Mouse (Mus musculus) CH12.LX (cell line): ENCODE data around the gene Ccdc152. TPM values are rescaled to one million over a fixed set of nuclear protein-coding genes. Genes with fewer than 3 reads are reported as not detected.

Source experiments
- DNase-seq: peaks from one replicate; pipeline ENCODE4 v3.0.0-alpha.2; 2013; ENCODE audit errors: extremely low read depth
- H3K27ac ChIP-seq: 2 replicates; pipeline ENCODE4 v1.5.1; 2012; ENCODE audit warnings: low read depth, mild to moderate bottlenecking, control low read depth, moderate library complexity; ENCODE audit not compliant: insufficient read depth
- H3K27me3 ChIP-seq: replicated peaks from 2 replicates; pipeline ENCODE3; 2012; ENCODE audit warnings: inconsistent platforms
- H3K36me3 ChIP-seq, 2 experiments: replicated peaks in 1 of 2; 2 replicates each; pipeline versions ENCODE3 to v1.6.1; 2012; ENCODE audit warnings: inconsistent platforms in 1 of 2, low read length in 1 of 2, mild to moderate bottlenecking in 1 of 2, mixed read lengths in 1 of 2, moderate library complexity in 1 of 2; ENCODE audit not compliant: control insufficient read depth in 1 of 2, insufficient read depth in 1 of 2
- H3K4me1 ChIP-seq, 2 experiments: 2 replicates each; pipeline ENCODE4 v1.6.1; 2012; ENCODE audit warnings: inconsistent platforms in 1 of 2, moderate library complexity in 1 of 2; ENCODE audit not compliant: insufficient read depth in 2 of 2, control insufficient read depth in 1 of 2
- H3K4me2 ChIP-seq: 2 replicates; pipeline ENCODE4 v1.6.1; 2012; ENCODE audit warnings: low read depth, mild to moderate bottlenecking, control low read depth; ENCODE audit not compliant: poor library complexity, insufficient read depth, severe bottlenecking
- H3K4me3 ChIP-seq, 3 experiments: fragments of 150-350 bp in 1 of 3; sonication (generic) in 1 of 3; replicated peaks in 1 of 3; 2 replicates each; pipeline versions ENCODE3 to v1.5.1; 2011 to 2012; ENCODE audit warnings: low read depth in 2 of 3, low read length in 2 of 3, mild to moderate bottlenecking in 2 of 3, moderate library complexity in 2 of 3, control low read depth in 1 of 3, improper control_type of control experiment in 1 of 3, inconsistent platforms in 1 of 3, mixed read lengths in 1 of 3; ENCODE audit not compliant: poor library complexity in 1 of 3
- H3K79me2 ChIP-seq: replicated peaks from 2 replicates; pipeline ENCODE4 v1.6.1; 2012; ENCODE audit warnings: mild to moderate bottlenecking, moderate library complexity; ENCODE audit not compliant: control insufficient read depth, poor library complexity, insufficient read depth, severe bottlenecking; ENCODE audit errors: extremely low read depth
- H3K9ac ChIP-seq: 2 replicates; pipeline ENCODE4 v1.6.1; 2012; ENCODE audit warnings: low read depth, mild to moderate bottlenecking, control low read depth, moderate library complexity; ENCODE audit not compliant: insufficient read depth
- H3K9me3 ChIP-seq: replicated peaks from 2 replicates; pipeline ENCODE3; 2012; ENCODE audit warnings: low read length, inconsistent platforms, mixed read lengths
- BHLHE40 ChIP-seq: IDR thresholded peaks from 2 replicates; pipeline ENCODE4 v1.6.1; 2011; ENCODE audit warnings: mild to moderate bottlenecking, low read depth, low read length, improper control_type of control experiment
- CHD1 ChIP-seq: IDR thresholded peaks from 2 replicates; pipeline ENCODE4 v1.6.1; 2012; ENCODE audit warnings: low read depth, low read length, improper control_type of control experiment, inconsistent platforms
- CHD2 ChIP-seq: IDR thresholded peaks from 2 replicates; pipeline ENCODE4 v1.6.1; 2011; ENCODE audit warnings: low read length, improper control_type of control experiment
- CTCF ChIP-seq, 2 experiments: IDR thresholded peaks in 1 of 2; conservative IDR thresholded peaks in 1 of 2; 2 replicates each; pipeline ENCODE4 v1.5.1; 2011 to 2012; ENCODE audit warnings: low read depth in 2 of 2, low read length in 2 of 2, improper control_type of control experiment in 1 of 2, inconsistent platforms in 1 of 2, mild to moderate bottlenecking in 1 of 2, moderate library complexity in 1 of 2
- ELF1 ChIP-seq: IDR thresholded peaks from 2 replicates; pipeline ENCODE4 v1.6.1; 2014; ENCODE audit warnings: low read depth, mild to moderate bottlenecking, inconsistent platforms, low read length, improper control_type of control experiment
- EP300 ChIP-seq: IDR thresholded peaks from 2 replicates; pipeline ENCODE4 v1.6.1; 2011; ENCODE audit warnings: low read length, improper control_type of control experiment
- GABPA ChIP-seq: IDR thresholded peaks from 2 replicates; pipeline ENCODE4 v1.6.1; 2012; ENCODE audit warnings: low read depth, low read length, improper control_type of control experiment, inconsistent platforms; ENCODE audit not compliant: insufficient replicate concordance
- JUND ChIP-seq: conservative IDR thresholded peaks from 2 replicates; pipeline ENCODE4 v1.6.1; 2011; ENCODE audit warnings: low read depth, low read length, improper control_type of control experiment
- KAT2A ChIP-seq: IDR thresholded peaks from 2 replicates; pipeline ENCODE4 v1.6.1; 2012; ENCODE audit warnings: low read length, improper control_type of control experiment, inconsistent platforms; ENCODE audit not compliant: insufficient replicate concordance
- MAFK ChIP-seq: IDR thresholded peaks from 2 replicates; pipeline ENCODE4 v1.6.1; 2011; ENCODE audit warnings: low read length, improper control_type of control experiment; ENCODE audit not compliant: insufficient replicate concordance
- MAX ChIP-seq: IDR thresholded peaks from 2 replicates; pipeline ENCODE4 v1.6.1; 2011; ENCODE audit warnings: low read length, improper control_type of control experiment
- MEF2A ChIP-seq: IDR thresholded peaks from 2 replicates; pipeline ENCODE4 v1.6.1; 2014; ENCODE audit warnings: low read depth, mild to moderate bottlenecking, inconsistent platforms, low read length, improper control_type of control experiment, borderline replicate concordance
- PAX5 ChIP-seq: IDR thresholded peaks from 2 replicates; pipeline ENCODE4 v1.6.1; 2012; ENCODE audit warnings: low read length, inconsistent platforms, mixed read lengths
- POLR2AphosphoS2 ChIP-seq: IDR thresholded peaks from 2 replicates; pipeline ENCODE4 v1.6.1; 2011; ENCODE audit warnings: low read depth, low read length, improper control_type of control experiment
- RCOR1 ChIP-seq: conservative IDR thresholded peaks from 2 replicates; pipeline ENCODE4 v1.6.1; 2012; ENCODE audit warnings: low read depth, mild to moderate bottlenecking, inconsistent platforms, low read length, improper control_type of control experiment
- SIN3A ChIP-seq: IDR thresholded peaks from 2 replicates; pipeline ENCODE4 v1.6.1; 2012; ENCODE audit warnings: low read length, improper control_type of control experiment, inconsistent platforms
- SMC3 ChIP-seq: IDR thresholded peaks from 2 replicates; pipeline ENCODE4 v1.6.1; 2011; ENCODE audit warnings: low read depth, low read length, improper control_type of control experiment
- TCF12 ChIP-seq: IDR thresholded peaks from 2 replicates; pipeline ENCODE4 v1.6.1; 2014; ENCODE audit warnings: low read depth, mild to moderate bottlenecking, inconsistent platforms, low read length, improper control_type of control experiment
- ZMIZ1 ChIP-seq: IDR thresholded peaks from 2 replicates; pipeline ENCODE4 v1.6.1; 2012; ENCODE audit warnings: low read depth, mild to moderate bottlenecking, inconsistent platforms, low read length, improper control_type of control experiment
- dilution Hi-C: fragments of 300-500 bp; cut with MboI; formaldehyde crosslinking; loops from 2 replicates; pipeline ENCODE4 v1.14.3; 2020; ENCODE audit warnings: low sequenced_read_pairs; ENCODE audit not compliant: extremely low pct_unique_long_range_greater_than_20kb, extremely low pct_ligation_motif_present
- in situ Hi-C: fragments of 300-500 bp; cut with MboI; formaldehyde crosslinking; loops from 3 replicates; pipeline ENCODE4 v1.14.3; 2019; ENCODE audit warnings: low sequenced_read_pairs, low pct_ligation_motif_present, low pct_unique_long_range_greater_than_20kb, mixed read lengths
- polyA plus RNA-seq: library from polyadenylated mRNA; unstranded; fragments of >175 nt; gene quantifications from 2 replicates; pipeline ENCODE4 v1.2.1, GENCODE M21; 2012; ENCODE audit warnings: low read depth; ENCODE audit not compliant: insufficient read length
- total RNA-seq, 2 experiments: library from RNA; depleted of rRNA; stranded (reverse); fragments of 300-350 nt in 1 of 2; fragments of >200 nt in 1 of 2; gene quantifications; 2 replicates each; pipeline ENCODE4 v1.2.3; 2012 to 2014

Ccdc152 gene
- total and polyA plus RNA-seq, 3 experiments: 0.08 to 0.99 TPM; not detected in 1

DNA sequence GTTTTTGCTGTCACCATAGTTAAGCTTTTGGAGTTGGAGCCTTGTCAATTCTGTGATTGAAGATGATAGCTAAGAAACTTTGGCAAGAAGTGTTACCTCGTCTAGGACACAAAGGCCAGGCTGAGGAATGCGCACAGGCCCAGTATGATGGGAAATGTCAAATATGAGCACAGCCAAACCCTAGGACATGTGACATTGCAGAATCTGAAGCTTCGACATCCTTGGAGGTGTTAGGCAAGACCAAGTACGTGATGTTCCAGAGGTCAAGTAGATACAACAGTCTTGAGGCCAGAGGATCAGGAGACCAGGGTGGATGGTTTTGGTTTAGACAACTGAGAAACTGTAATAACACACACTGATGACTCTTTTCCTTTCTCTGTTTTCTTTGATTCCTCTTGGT lies 43.0 kb downstream of the Ccdc152 start:
- no peak for DNase-seq

DNA sequence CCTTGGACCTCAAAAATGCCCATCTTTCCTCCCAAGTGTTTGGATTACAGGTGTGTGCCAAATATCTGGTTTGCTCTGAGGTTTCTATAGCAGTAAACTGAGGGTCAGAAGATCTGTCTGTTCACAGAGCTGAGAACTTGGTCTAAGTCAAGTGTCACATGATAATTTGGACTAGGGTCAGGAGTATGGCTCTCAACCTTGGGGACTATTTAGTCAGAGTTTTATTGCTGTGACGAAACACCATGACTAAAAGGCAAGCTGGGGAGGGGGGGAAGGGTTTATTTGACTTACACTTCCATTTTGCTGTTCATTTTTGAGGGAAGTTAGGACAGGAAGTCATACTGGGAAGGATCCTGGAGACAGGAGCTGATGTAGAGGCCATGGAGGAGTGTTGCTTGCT lies 44.3 kb downstream of the Ccdc152 start:
- no peaks in the 10 kb centered on the region for H3K36me3 ChIP-seq
- no peaks in the 10 kb centered on the region for H3K27me3 ChIP-seq
- no peak overlapping the region for H3K4me3 ChIP-seq
- no peaks in the 10 kb centered on the region for H3K4me1 ChIP-seq
- no peak for DNase-seq
- H3K27ac ChIP-seq: no peak overlapping the region
- H3K9ac ChIP-seq: no peak overlapping the region
- no peak for TF ChIP-seq PAX5
- TF ChIP-seq RCOR1: no peak
- TF ChIP-seq EP300: no peak
- no peak for TF ChIP-seq CHD1
- TF ChIP-seq ZMIZ1: no peak
- TF ChIP-seq POLR2AphosphoS2: no peak
- no peak for TF ChIP-seq SMC3
- TF ChIP-seq, all 38 proteins: peak for 0
- Histone ChIP-seq H3K79me2 (no peaks in the 10 kb centered on the region), H3K9me3 (no peaks in the 10 kb centered on the region), H3K4me2 (no peak overlapping the region)
- in situ Hi-C loops: no loop called here
- dilution Hi-C loops: no loop called here

More for the DNA sequence above, 43.0 kb downstream of the Ccdc152 start:
- Histone ChIP-seq H3K9ac (no peak overlapping the region), H3K4me3 (no peak overlapping the region), H3K27ac (no peak overlapping the region), H3K36me3 (no peaks in the 10 kb centered on the region), H3K9me3 (no peaks in the 10 kb centered on the region), H3K4me2 (no peak overlapping the region), H3K27me3 (no peaks in the 10 kb centered on the region), H3K79me2 (no peaks in the 10 kb centered on the region), H3K4me1 (no peaks in the 10 kb centered on the region)
- TF ChIP-seq CTCF (conservative IDR thresholded peaks at IDR 0.05 in 1 of 2, IDR thresholded peaks at IDR 0.05 in 1 of 2; ENCODE audit: low read depth in 2 of 2, low read length in 2 of 2) (no peak), MEF2A (no peak), SIN3A (no peak), JUND (no peak), EP300 (no peak), CHD2 (no peak), BHLHE40 (no peak), ELF1 (no peak), MAFK (no peak), MAX (no peak), TCF12 (no peak), GABPA (no peak), RCOR1 (no peak), KAT2A (no peak)
- dilution Hi-C loops: no loop called here
- in situ Hi-C loops: no loop called here
